Mouse (Mus musculus) embryonic facial prominence, embryonic 10.5 days (tissue): ENCODE results near the gene Spc24. TPM values are rescaled to one million over a fixed set of nuclear protein-coding genes. Genes with fewer than 3 reads are reported as not detected.
A peak's percentile ranks its signal among the peaks of the same experiment; 100 is the strongest.
"Not testable (repeated sequence)": the region's sequence is repeated elsewhere in the genome, so short reads cannot be mapped to it uniquely, and the experiment has no call there.

Experiments
- DNase-seq: peaks from one replicate; pipeline ENCODE4 v3.0.0-alpha.2; 2017; ENCODE audit warnings: low spot score
- H3K27ac ChIP-seq: fragments of 300-500 bp; sonication (generic); replicated peaks from 2 replicates; pipeline ENCODE4 v1.5.1; 2016; ENCODE audit warnings: mild to moderate bottlenecking
- H3K27me3 ChIP-seq: fragments of 300-500 bp; sonication (generic); replicated peaks from 2 replicates; pipeline ENCODE4 v1.6.1; 2016; ENCODE audit warnings: low read depth, mild to moderate bottlenecking; ENCODE audit not compliant: poor library complexity, severe bottlenecking
- H3K36me3 ChIP-seq: fragments of 300-500 bp; sonication (generic); replicated peaks from 2 replicates; pipeline ENCODE4 v1.6.1; 2016; ENCODE audit warnings: mild to moderate bottlenecking, moderate library complexity
- H3K4me1 ChIP-seq: fragments of 300-500 bp; sonication (generic); 2 replicates; pipeline ENCODE4 v1.6.1; 2016
- H3K4me3 ChIP-seq: fragments of 300-500 bp; sonication (generic); 2 replicates; pipeline ENCODE4 v1.5.1; 2016; ENCODE audit warnings: mild to moderate bottlenecking, moderate library complexity
- H3K9me3 ChIP-seq: fragments of 300-500 bp; sonication (generic); 2 replicates; pipeline ENCODE4 v1.6.1; 2016; ENCODE audit warnings: mild to moderate bottlenecking
- WGBS: fragments of 180-500 bp; shearing (Covaris S2); methylation state at CpG from one replicate; pipeline ENCODE4 v1.1.7; 2016; 5-methylcytosine and 5-hydroxymethylcytosine counted together
- polyA plus RNA-seq: library from polyadenylated mRNA; unstranded; fragments of >200 nt; fragmentation: Nextera tagmentation; extraction: Ambion mirVana; gene quantifications from 2 replicates; pipeline ENCODE4 v1.2.1, GENCODE M21; 2016

The Spc24 gene
- polyA plus RNA-seq, 1 experiment from 2014 or later, result 187 TPM

DNA sequence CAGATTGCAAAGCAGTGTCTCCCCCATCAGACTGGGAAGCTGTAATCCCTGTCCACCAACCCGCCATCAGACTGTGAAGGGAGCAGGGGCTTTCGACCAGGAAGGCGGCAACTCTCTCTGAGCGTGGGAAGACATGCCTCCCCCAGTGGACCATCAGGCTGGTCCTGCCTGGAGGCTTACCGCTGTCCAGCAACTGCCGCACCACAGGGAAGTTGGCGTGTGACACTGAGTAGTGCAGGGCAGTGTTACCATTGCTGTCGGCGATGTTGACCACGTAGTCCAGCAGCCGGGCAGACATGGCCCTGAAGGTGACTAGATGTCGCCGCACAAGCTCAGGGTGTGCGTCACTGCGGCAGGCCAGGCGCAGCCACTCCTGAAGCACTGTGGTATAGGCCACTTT lies 14.2 kb upstream of the Spc24 start:
- DNase-seq, result no peak
- no peaks in the 10 kb centered on the region for H3K9me3 ChIP-seq
- H3K27me3 ChIP-seq, result no peaks in the 10 kb centered on the region
- H3K4me1 ChIP-seq, result peaks cover 6% of the 10 kb centered on the region
- H3K4me3 ChIP-seq, result no peak overlapping the region
- H3K27ac ChIP-seq, result no peak overlapping the region
- H3K36me3 ChIP-seq, result peaks cover 93% of the 10 kb centered on the region
- 92% methylated on average over 16 of the region's 16 CpGs for WGBS

DNA sequence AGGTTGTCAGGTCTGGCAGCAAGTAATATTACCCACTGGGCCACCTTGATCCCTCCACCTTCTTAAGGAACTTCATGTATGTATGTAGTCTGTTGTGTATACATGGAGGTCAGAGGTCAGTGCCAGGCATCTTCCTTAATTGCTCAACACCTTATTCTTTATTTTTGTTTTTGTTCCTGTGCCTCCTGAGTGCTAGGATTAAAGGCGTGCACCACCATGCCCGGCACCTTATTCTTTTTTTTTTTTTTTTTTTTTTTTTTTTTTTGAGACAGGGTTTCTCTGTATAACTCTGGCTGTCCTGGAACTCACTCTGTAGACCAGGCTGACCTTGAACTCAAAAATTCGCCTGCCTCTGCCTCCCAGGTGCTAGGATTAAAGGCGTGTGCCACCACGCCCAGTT lies 13.3 kb upstream of the Spc24 start:
- peaks cover 93% of the 10 kb centered on the region for H3K36me3 ChIP-seq
- 81% methylated on average over 5 of the region's 5 CpGs for WGBS

DNA sequence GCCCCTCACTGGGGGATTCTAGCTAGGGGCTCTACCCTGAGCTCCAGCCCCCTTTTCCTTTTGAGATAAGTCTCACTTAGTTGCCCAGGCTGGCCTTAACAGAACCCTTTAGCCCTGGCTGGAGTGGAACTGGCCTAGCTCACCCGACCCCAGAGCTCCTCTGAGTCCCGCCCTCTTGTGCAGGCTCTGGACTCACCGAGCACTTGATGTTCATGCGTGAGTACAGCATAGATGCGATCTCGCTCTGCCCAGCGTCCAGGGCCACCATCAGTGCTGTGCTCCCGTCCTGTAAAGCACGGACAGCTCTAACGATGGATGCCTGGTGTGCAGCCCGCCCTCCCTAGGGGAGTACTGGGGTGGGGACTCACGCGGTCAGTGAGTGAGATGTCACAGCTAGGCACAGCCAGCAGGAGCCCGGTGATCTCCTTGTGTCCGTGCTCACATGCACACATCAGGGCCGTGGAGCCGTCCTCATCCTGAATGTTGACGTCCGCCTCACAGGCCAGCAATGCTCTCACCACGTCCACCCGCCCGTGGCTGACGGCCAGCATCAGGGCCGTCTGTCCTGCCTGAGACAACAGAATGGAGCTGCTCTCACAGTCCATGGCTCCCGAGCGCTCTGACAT lies 9.6 kb upstream of the Spc24 start:
- peak overlapping the region; percentile 88 for H3K27ac ChIP-seq
- H3K4me3 ChIP-seq, result no peak overlapping the region
- no peaks in the 10 kb centered on the region for H3K27me3 ChIP-seq
- DNase-seq, result no peak
- H3K9me3 ChIP-seq, result no peaks in the 10 kb centered on the region
- peaks cover 36% of the 10 kb centered on the region for H3K4me1 ChIP-seq
- 85% methylated on average over 26 of the region's 26 CpGs for WGBS
- peaks cover 81% of the 10 kb centered on the region for H3K36me3 ChIP-seq

More for the DNA sequence above, 13.3 kb upstream of the Spc24 start:
- H3K27ac ChIP-seq, DNase-seq, H3K27me3 ChIP-seq, H3K9me3 ChIP-seq, H3K4me3 ChIP-seq: not testable (repeated sequence)
- peaks cover 15% of the 10 kb centered on the region for H3K4me1 ChIP-seq

DNA sequence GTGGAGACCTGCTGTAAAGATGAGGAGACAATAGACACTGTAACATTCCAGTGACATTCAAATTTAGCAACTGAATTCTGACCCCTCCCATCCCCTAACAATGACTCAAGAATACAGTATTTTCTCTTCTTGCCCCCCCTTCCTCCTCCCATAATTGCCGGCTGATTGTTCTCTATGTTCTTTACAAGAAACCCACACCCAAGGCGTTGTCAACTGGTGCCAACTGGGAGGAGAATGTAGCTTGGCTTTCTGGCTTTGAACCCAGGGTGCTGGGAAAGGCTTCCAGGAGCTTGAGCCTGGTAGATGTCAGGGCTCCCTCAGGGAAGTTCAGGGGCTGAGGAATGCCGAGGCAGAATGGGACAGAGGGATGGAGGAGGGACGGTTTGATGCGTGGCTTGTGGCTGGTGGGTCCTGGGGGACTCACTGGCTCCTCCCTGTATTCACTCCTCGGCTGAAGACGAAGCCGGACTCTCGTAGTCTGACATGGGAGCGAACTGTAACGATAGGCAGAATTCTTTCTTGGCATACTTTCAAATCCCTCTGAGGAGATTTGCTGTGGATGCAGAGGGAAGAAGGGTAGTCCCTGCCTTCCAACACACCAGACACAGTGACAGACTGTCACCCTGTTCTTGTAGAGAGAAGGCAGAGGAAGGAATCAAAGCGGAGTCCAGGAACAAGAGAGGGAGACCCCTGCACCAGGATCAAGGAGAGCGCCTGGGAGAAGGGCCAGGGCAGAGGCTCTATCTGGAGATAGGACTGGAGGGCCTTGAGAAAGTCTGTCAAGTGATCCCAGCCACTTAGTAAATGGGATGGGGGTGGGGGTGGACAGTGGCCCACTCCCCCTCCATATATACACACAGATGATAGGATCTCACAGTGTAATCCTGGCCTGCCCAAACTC lies 8.7 kb upstream of the Spc24 start:
- DNase-seq, result no peak
- peaks cover 36% of the 10 kb centered on the region for H3K4me1 ChIP-seq
- peak overlapping the region; percentile 24; the same call in 1 of the 2 replicates for H3K4me3 ChIP-seq
- peak overlapping the region; percentile 88 for H3K27ac ChIP-seq
- peaks cover 72% of the 10 kb centered on the region for H3K36me3 ChIP-seq
- 56% methylated on average over 13 of the region's 13 CpGs for WGBS
- no peaks in the 10 kb centered on the region for H3K27me3 ChIP-seq
- H3K9me3 ChIP-seq, result no peaks in the 10 kb centered on the region

- H3K9me3 ChIP-seq, result no peaks in the 10 kb centered on the region
- 48% methylated on average over 11 of the region's 11 CpGs for WGBS
- H3K4me3 ChIP-seq, result 0 out of 2 replicates have a peak overlapping the region, but pooled peaks have one; percentile 14
- H3K36me3 ChIP-seq, result peaks cover 63% of the 10 kb centered on the region
- peak; percentile 72 for DNase-seq
- H3K27ac ChIP-seq, result peak overlapping the region; percentile 88
- H3K4me1 ChIP-seq, result peaks cover 36% of the 10 kb centered on the region
- H3K27me3 ChIP-seq, result no peaks in the 10 kb centered on the region
Measured at GRCm38 (mm10) chr9:21767896-21768295, 7.8 kb upstream of the Spc24 start.

DNA sequence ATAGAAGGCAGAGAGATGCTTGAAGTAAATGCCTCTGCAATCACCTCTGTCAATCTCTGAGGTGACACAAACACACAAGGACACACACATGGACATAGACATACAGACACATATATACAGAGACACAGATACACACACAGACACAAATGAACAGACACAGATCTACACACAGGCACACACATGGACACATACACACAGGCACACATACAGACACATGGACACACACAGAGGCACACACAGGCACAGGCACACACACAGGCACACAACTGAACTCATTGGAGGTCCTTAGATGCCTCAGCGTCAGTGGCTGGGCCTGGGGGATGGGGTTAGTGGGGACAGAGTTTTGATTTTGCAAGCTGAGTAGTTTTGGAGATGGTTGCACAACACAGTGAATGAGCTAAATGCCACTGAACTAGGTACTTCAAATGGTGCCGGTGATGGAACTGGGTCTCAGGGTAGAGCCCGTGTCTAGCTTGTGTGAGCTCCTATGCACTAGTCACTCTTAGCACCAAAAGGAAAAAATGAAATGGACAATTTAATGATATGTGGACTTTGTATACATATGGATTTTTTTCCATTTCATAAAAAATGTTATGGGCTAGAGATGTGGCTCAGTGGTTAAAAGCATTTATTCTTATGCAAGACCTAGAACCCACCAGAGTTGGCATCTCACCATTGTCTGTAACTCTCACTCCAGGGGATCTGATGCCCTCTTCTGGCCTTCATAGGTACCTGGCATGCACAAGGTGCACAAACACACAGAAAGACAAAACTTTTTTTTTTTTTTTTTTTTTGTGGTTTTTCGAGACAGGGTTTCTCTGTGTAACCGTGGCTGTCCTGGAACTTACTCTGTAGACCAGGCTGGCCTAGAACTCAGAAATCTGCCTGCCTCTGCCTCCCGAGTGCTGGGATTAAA lies 4.2 kb upstream of the Spc24 start:
- WGBS, result 95% methylated on average over 6 of the region's 6 CpGs
- Histone ChIP-seq H3K9me3 (no peaks in the 10 kb centered on the region), H3K27me3 (no peaks in the 10 kb centered on the region), H3K4me1 (peaks cover 36% of the 10 kb centered on the region), H3K27ac (no peak overlapping the region), H3K36me3 (peaks cover 30% of the 10 kb centered on the region), H3K4me3 (no peak overlapping the region)
- DNase-seq, result no peak

GRCm38 (mm10) chr9:21762135-21762534 lies 2.0 kb upstream of the Spc24 start:
- Histone ChIP-seq H3K4me3 (no peak overlapping the region), H3K4me1 (peaks cover 23% of the 10 kb centered on the region), H3K27ac (no peak overlapping the region), H3K27me3 (no peaks in the 10 kb centered on the region), H3K9me3 (no peaks in the 10 kb centered on the region), H3K36me3 (peaks cover 31% of the 10 kb centered on the region)
- no peak for DNase-seq

DNA sequence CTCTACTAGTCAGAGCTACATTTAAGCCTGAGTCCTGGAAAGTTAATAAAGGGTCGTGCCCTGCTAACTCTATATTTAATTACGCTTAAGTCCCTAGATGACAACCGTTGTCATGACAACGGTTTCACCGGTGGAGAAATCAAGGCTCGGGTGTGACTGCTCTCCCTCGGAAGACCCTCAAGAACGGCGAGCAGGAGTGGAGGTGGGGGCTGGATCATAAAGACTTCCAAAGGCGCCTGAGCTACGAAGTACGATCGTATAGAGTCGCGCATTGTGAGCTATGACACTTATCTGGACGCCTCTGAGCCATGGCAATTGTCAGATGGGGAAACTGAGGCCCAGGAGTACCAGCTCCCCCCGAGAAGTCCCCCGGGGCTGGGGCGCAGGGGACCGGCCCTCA lies 385 bp downstream of the Spc24 start:
- H3K4me1 ChIP-seq, result peaks cover 18% of the 10 kb centered on the region
- no peak for DNase-seq
- under 1% methylated on average over 20 of the region's 20 CpGs for WGBS
- no peaks in the 10 kb centered on the region for H3K27me3 ChIP-seq
- H3K9me3 ChIP-seq, result no peaks in the 10 kb centered on the region
- H3K36me3 ChIP-seq, result peaks cover 43% of the 10 kb centered on the region
- peak overlapping the region; percentile 94 for H3K4me3 ChIP-seq
- H3K27ac ChIP-seq, result peak overlapping the region; percentile 98

DNA sequence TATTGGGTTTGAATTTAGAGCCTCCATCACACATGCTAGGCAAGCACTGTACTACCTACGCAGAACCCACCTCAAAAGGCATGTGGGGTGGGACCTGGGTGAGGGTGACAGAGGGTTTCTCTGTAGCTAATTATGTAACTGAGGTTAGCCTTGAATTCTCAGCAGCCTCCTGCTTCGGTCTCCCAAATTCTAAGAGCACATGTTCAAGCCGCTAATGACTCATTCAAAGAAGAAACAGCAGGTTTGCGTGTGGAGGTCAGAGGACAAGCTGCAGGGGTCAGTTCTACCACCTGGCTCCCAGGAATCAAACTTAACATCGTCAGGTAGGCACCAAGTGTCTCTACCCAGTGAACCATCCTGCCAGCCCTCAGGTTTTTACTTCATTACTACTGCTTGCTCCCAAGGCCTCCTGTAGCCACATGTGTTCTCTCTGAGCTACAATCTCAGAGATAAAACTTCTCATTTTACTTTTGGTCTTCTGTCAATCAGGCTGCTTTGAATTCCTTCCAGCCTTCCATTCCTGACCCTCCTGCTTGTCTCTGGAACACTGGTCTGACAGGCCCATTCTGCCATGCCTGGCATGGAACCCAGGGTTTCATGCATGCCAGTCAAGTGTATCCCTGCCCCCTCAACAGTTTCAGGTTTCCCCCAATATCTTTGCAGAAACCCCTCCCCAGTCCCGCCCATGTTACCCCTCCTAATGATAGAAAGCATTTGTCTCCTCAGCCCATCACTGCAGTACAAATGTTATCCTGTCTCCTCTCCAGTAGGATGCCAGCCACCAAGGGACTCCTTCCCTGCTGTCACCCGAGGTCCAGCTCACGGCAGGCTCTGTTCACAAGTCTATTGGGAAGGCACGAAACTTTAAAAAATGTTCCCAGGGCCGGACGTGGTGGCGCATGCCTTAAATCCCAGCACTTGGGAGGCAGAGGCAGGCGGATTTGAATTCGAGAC lies 1.2 kb downstream of the Spc24 start:
- Histone ChIP-seq H3K36me3 (peaks cover 52% of the 10 kb centered on the region), H3K4me1 (peaks cover 21% of the 10 kb centered on the region), H3K27me3 (no peaks in the 10 kb centered on the region), H3K9me3 (no peaks in the 10 kb centered on the region), H3K4me3 (peak overlapping the region; percentile 94), H3K27ac (peak overlapping the region; percentile 98)
- DNase-seq, result no peak
- 62% methylated on average over 14 of the region's 14 CpGs for WGBS

GRCm38 (mm10) chr9:21754516-21755321 lies 5.4 kb downstream of the Spc24 start:
- 81% methylated on average over 13 of the region's 13 CpGs for WGBS
- Histone ChIP-seq H3K27me3 (no peaks in the 10 kb centered on the region), H3K4me1 (peaks cover 30% of the 10 kb centered on the region), H3K36me3 (peaks cover 72% of the 10 kb centered on the region), H3K4me3 (no peak overlapping the region), H3K9me3 (no peaks in the 10 kb centered on the region), H3K27ac (no peak overlapping the region)
- no peak for DNase-seq

DNA sequence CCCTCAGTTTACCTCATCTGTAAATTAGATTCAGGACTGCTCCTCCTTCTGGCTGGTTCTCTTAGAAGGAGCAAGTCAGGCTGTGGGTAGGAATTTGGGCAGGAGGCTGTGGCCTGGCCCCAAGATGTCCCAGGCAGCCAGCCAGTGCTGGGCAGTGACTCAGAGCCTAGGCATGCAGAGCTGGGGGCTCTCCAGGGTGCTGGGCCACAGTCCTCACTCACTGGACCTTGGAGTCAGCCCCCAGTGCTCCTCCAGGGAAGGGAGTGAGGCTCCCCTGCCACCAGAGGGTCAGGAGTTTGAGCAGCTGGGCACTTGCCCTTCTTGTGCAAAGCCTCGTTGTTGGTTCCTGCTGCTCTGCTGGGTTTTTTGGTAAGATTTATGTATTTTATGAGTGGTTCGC lies 6.1 kb downstream of the Spc24 start:
- Histone ChIP-seq H3K4me3 (no peak overlapping the region), H3K9me3 (no peaks in the 10 kb centered on the region), H3K27ac (peak overlapping the region; percentile 57), H3K27me3 (no peaks in the 10 kb centered on the region), H3K4me1 (peaks cover 25% of the 10 kb centered on the region), H3K36me3 (peaks cover 78% of the 10 kb centered on the region)
- no peak for DNase-seq
- 90% methylated on average over 2 of the region's 2 CpGs for WGBS
